Mouse (Mus musculus) stomach, postnatal 0 days (tissue): ENCODE measurements around the gene Snx29. TPM values are rescaled to one million over a fixed set of nuclear protein-coding genes. Genes with fewer than 3 reads are reported as not detected.
A peak's percentile ranks its signal among the peaks of the same experiment; 100 is the strongest.

ENCODE experiments used
- ATAC-seq: fragments of 200-750 bp; cut with Nextera tagmentation; 2 replicates; pipeline ENCODE4 v1.8.0; 2017; ENCODE audit not compliant: low FRiP score, low TSS enrichment
- DNase-seq: peaks from one replicate; pipeline ENCODE4 v3.0.0-alpha.2; 2016; ENCODE audit warnings: low spot score
- H3K27ac ChIP-seq: fragments of 300-500 bp; sonication (generic); replicated peaks from 2 replicates; pipeline ENCODE4 v1.5.1; 2014; ENCODE audit warnings: mild to moderate bottlenecking, control low read depth
- H3K27me3 ChIP-seq: fragments of 300-500 bp; sonication (generic); 2 replicates; pipeline ENCODE4 v1.6.1; 2014; ENCODE audit warnings: low read length; ENCODE audit not compliant: control insufficient read depth, insufficient read depth
- H3K36me3 ChIP-seq: fragments of 300-500 bp; sonication (generic); 2 replicates; pipeline ENCODE4 v1.6.1; 2014; ENCODE audit warnings: low read length, mixed read lengths; ENCODE audit not compliant: control insufficient read depth, insufficient read depth
- H3K4me1 ChIP-seq: fragments of 300-500 bp; sonication (generic); replicated peaks from 2 replicates; pipeline ENCODE4 v1.6.1; 2014; ENCODE audit warnings: antibody characterized with exemption; ENCODE audit not compliant: control insufficient read depth, insufficient read depth
- H3K4me2 ChIP-seq: fragments of 300-500 bp; sonication (generic); replicated peaks from 2 replicates; pipeline ENCODE4 v1.6.1; 2014; ENCODE audit warnings: low read depth, mild to moderate bottlenecking, control low read depth, moderate library complexity
- H3K4me3 ChIP-seq: fragments of 300-500 bp; sonication (generic); 2 replicates; pipeline ENCODE4 v1.5.1; 2014; ENCODE audit warnings: low read depth, low read length, control low read depth
- H3K9ac ChIP-seq: fragments of 300-500 bp; sonication (generic); 2 replicates; pipeline ENCODE4 v1.6.1; 2014; ENCODE audit warnings: mild to moderate bottlenecking, low read length, control low read depth, mixed read lengths
- H3K9me3 ChIP-seq: fragments of 300-500 bp; sonication (generic); 2 replicates; pipeline ENCODE4 v1.6.1; 2016; ENCODE audit warnings: low read length; ENCODE audit not compliant: control insufficient read depth
- CTCF ChIP-seq: IDR thresholded peaks from 2 replicates; pipeline ENCODE4 v1.5.1; 2016; ENCODE audit warnings: antibody characterized with exemption, low read depth, mild to moderate bottlenecking, moderate library complexity
- EP300 ChIP-seq: optimal IDR thresholded peaks from 2 replicates; pipeline ENCODE3; 2016; ENCODE audit warnings: antibody characterized with exemption
- WGBS: fragments of 180-500 bp; shearing (Covaris S2); extraction: QIAGEN DNeasy Blood & Tissue Kit; methylation state at CpG from one replicate; pipeline ENCODE4 v1.1.7; 2014; 5-methylcytosine and 5-hydroxymethylcytosine counted together
- polyA plus RNA-seq: library from polyadenylated mRNA; unstranded; fragments of >200 nt; fragmentation: Nextera tagmentation; extraction: Ambion mirVana; gene quantifications from 2 replicates; pipeline ENCODE4 v1.2.1, GENCODE M21; 2015

Gene Snx29
- polyA plus RNA-seq, 1 experiment from 2014 or later, result 4.8 TPM

GRCm38 (mm10) chr16:11754136-11754535 is 431.4 kb downstream of the Snx29 start:
- 96% methylated on average over 2 of the region's 2 CpGs for WGBS
- Histone ChIP-seq H3K4me3 (no peak overlapping the region), H3K27ac (no peak overlapping the region), H3K27me3 (no peaks in the 10 kb centered on the region), H3K9ac (no peak overlapping the region), H3K9me3 (no peaks in the 10 kb centered on the region), H3K36me3 (no peaks in the 10 kb centered on the region), H3K4me2 (no peak overlapping the region), H3K4me1 (no peaks in the 10 kb centered on the region)
- ATAC-seq, result no peak
- no peak for DNase-seq
- no peak for TF ChIP-seq EP300
- no peak for TF ChIP-seq CTCF

- H3K36me3 ChIP-seq, result no peaks in the 10 kb centered on the region
- 85% methylated on average over 9 of the region's 9 CpGs for WGBS
Measured at GRCm38 (mm10) chr16:11755281-11756066, 432.8 kb downstream of the Snx29 start.

GRCm38 (mm10) chr16:11756598-11757245 is 434.0 kb downstream of the Snx29 start:
- no peak overlapping the region for H3K4me3 ChIP-seq
- no peaks in the 10 kb centered on the region for H3K9me3 ChIP-seq
- no peaks in the 10 kb centered on the region for H3K27me3 ChIP-seq
- no peak overlapping the region for H3K27ac ChIP-seq
- WGBS, result 68% methylated on average over 1 of the region's 1 CpGs
- no peak overlapping the region for H3K9ac ChIP-seq
- no peaks in the 10 kb centered on the region for H3K4me1 ChIP-seq
- no peaks in the 10 kb centered on the region for H3K36me3 ChIP-seq
- TF ChIP-seq CTCF, result no peak
- TF ChIP-seq EP300, result no peak
- H3K4me2 ChIP-seq, result no peak overlapping the region
- ATAC-seq (no peak), DNase-seq (no peak)

More at GRCm38 (mm10) chr16:11755281-11756066, 432.8 kb downstream of the Snx29 start:
- no peaks in the 10 kb centered on the region for H3K27me3 ChIP-seq
- TF ChIP-seq CTCF (peak; percentile 32), EP300 (no peak)
- no peak overlapping the region for H3K4me2 ChIP-seq
- no peak overlapping the region for H3K27ac ChIP-seq
- H3K9me3 ChIP-seq, result no peaks in the 10 kb centered on the region
- H3K9ac ChIP-seq, result no peak overlapping the region
- H3K4me3 ChIP-seq, result no peak overlapping the region
- ATAC-seq, result no peak
- no peaks in the 10 kb centered on the region for H3K4me1 ChIP-seq
- DNase-seq, result no peak

DNA sequence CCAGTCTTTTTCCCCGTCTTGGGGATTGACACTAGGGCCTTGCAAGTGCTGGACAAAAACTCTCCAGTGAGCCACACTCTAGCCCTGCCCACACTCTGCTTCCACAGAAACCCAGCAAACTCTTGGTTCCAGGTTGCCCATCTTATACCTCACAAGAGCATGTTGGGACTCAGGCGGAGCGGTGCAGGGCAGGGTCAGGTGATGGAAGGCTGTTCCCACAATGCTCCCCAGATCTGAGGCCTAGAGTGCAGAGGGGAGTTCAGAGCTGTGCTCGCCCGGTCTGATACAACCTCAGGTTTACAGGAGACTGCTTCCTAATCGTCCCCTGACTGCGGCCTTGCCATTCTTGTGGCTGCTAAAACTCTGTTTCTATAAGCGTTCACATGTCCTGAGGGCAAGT is 434.8 kb downstream of the Snx29 start:
- DNase-seq, result no peak
- no peaks in the 10 kb centered on the region for H3K4me1 ChIP-seq
- H3K9ac ChIP-seq, result no peak overlapping the region
- no peaks in the 10 kb centered on the region for H3K36me3 ChIP-seq
- H3K4me2 ChIP-seq, result no peak overlapping the region
- WGBS, result 93% methylated on average over 8 of the region's 8 CpGs
- no peak for ATAC-seq
- H3K4me3 ChIP-seq, result no peak overlapping the region
- TF ChIP-seq CTCF (no peak), EP300 (no peak)
- no peak overlapping the region for H3K27ac ChIP-seq
- no peaks in the 10 kb centered on the region for H3K27me3 ChIP-seq
- no peaks in the 10 kb centered on the region for H3K9me3 ChIP-seq

DNA sequence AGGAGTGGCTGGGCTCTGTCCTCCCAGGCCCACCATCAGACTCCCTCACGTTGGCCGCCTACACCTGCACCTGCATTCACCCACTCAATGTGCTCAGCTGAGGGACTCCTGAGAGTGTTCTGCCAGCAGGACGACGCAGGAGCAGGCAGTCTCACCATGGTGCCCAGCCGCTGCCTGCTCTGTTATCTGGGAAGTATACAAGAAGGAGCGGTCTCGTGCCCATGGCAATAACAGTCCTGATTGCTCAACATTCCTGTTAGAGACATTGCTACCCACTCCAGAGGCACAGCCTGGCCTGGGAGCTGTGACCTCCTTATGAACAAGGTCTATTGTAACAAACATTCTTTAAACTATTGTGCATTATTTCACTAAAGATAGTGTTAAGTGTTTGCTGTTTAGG is 435.2 kb downstream of the Snx29 start:
- DNase-seq, result no peak
- no peak overlapping the region for H3K9ac ChIP-seq
- H3K4me1 ChIP-seq, result no peaks in the 10 kb centered on the region
- WGBS, result 81% methylated on average over 7 of the region's 7 CpGs
- ATAC-seq, result no peak
- no peak overlapping the region for H3K27ac ChIP-seq
- H3K4me2 ChIP-seq, result no peak overlapping the region
- H3K9me3 ChIP-seq, result no peaks in the 10 kb centered on the region
- H3K27me3 ChIP-seq, result no peaks in the 10 kb centered on the region
- H3K4me3 ChIP-seq, result no peak overlapping the region
- TF ChIP-seq CTCF (no peak), EP300 (no peak)
- no peaks in the 10 kb centered on the region for H3K36me3 ChIP-seq

DNA sequence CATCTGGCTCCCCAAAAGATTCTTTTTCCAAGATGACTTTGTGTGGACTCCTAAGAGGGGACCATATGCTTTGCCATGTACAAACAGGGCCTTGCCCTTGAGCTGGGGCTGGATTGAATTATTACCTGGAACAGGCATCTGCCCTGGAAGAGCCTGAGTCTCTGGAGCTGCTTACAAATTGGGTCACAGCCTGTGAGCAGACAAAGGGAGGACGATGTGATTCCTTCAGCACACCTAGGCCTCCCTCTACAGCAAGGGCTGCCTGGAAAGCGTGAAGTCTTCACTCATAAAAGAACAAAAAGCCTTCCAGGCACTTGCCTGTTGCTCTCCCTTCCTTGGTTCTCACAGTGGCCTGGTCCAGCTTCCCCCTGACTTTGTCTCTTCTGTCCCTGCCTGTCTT is 449.6 kb downstream of the Snx29 start:
- WGBS, result 66% methylated on average over 2 of the region's 2 CpGs
- ATAC-seq (no peak), DNase-seq (no peak)
- TF ChIP-seq EP300 (no peak), CTCF (no peak)
- H3K9ac ChIP-seq, result no peak overlapping the region
- H3K4me2 ChIP-seq, result no peak overlapping the region
- no peaks in the 10 kb centered on the region for H3K27me3 ChIP-seq
- H3K4me1 ChIP-seq, result no peaks in the 10 kb centered on the region
- H3K27ac ChIP-seq, result no peak overlapping the region
- no peaks in the 10 kb centered on the region for H3K36me3 ChIP-seq
- no peak overlapping the region for H3K4me3 ChIP-seq
- H3K9me3 ChIP-seq, result no peaks in the 10 kb centered on the region
